Mouse (Mus musculus) mouse embryonic stem cell (cell line): ENCODE results near the gene Hoxc8.

Experiments used
- in situ Hi-C, 2 experiments: fragments of 300-500 bp; cut with MboI; formaldehyde crosslinking; loops; 1 replicate in 1 of 2; 3 replicates in 1 of 2; pipeline ENCODE4 v1.14.3; 2019 to 2020; ENCODE audit warnings: low sequenced_read_pairs in 2 of 2, low pct_unique_long_range_greater_than_20kb in 1 of 2, mixed read lengths in 1 of 2; ENCODE audit not compliant: unreplicated experiment in 1 of 2

Gene Hoxc8

DNA sequence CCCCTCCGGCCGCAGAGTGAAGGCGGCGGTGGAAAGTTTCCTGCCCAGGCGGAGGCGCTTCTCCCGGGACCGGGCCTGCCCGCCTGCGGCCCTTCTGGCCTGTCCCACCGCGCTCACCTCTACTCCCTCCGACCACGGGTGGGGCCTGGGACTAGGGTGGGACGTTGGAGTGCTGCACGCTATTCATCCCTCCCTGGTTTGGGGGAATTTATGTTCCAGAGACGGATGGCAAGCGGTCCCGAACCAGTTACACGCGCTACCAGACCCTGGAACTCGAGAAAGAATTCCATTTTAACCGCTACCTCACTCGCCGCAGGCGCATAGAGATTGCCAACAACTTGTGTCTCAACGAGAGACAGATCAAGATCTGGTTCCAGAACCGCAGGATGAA, 24.6 kb downstream of the Hoxc8 start:
- in situ Hi-C loops = loop anchor here (10.0 to 25.0 kb wide), 3 partner anchors 60 to 297 kb away; partner anchors contain the start of genes Gpr84 (in 1 of the 2) and Hoxc11 (in 1 of the 2)

DNA sequence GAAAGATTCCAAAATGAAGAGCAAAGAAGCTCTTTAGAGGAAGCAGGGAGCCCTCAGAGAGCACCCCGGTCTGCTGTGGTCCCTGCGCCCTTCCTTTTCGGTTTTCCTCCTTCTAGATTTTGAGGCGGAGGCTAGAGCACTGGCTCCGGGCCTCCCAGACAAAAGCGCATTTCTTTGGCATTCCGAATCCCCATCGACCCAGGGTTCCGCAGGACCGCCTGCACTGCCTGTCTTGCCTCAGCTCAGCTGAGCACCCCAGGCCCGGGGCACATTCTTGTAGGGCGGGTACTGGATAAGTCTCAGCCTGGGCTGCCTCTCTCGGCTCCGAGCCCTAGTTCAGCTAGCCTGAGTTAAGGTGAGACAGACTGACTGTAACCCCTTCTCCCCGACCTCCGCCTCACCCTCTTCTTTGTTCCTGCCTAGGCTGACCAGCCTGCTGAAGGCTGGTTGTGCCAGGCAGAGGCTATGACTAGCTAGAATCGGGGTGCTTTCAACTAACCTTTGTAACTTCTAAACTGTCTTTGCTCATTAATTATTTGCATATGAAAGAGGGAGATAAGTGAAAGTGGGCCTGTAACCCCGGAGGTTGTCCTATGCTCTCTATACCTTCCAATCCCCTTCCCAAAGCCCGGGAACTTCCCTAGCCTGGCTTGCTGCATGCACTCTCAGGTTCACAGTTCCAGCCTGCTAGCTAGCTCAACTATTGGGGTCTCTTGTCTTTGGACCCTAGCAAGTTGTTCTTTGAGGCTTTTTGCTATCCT, 25.2 kb downstream of the Hoxc8 start:
- in situ Hi-C loops = loop anchor here (10.0 to 25.0 kb wide), 3 partner anchors 61 to 297 kb away; partner anchors contain the start of genes Gpr84 (in 1 of the 2) and Hoxc11 (in 1 of the 2)

DNA sequence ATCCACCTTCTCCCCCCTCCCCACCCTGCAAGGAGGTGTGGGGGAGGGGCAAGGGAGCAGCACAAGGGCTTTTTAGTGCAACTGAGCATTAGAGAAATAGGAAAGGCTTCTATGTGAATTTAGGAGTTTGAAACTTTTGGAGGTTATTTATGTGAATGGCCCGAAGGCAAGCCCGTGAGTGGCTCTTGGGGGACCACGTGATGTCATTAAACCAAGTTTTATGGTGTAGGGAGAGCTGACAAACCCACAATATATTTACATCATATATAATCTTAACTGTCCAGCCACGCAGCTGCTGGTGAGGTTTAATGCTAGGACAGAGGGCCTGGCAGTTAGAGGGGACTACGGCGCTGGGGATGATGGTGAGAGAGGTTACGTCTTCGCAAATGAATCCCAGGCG, 28.2 kb downstream of the Hoxc8 start, which contains the start of gene Hoxc4:
TSS of gene Hoxc4 (plus strand) at position 299 of the 400 bp plus-strand sequence.
- in situ Hi-C loops = loop anchor here (10.0 to 25.0 kb wide), 3 partner anchors 64 to 294 kb away; partner anchors contain the start of genes Gpr84 (in 1 of the 2) and Hoxc11 (in 1 of the 2)

DNA sequence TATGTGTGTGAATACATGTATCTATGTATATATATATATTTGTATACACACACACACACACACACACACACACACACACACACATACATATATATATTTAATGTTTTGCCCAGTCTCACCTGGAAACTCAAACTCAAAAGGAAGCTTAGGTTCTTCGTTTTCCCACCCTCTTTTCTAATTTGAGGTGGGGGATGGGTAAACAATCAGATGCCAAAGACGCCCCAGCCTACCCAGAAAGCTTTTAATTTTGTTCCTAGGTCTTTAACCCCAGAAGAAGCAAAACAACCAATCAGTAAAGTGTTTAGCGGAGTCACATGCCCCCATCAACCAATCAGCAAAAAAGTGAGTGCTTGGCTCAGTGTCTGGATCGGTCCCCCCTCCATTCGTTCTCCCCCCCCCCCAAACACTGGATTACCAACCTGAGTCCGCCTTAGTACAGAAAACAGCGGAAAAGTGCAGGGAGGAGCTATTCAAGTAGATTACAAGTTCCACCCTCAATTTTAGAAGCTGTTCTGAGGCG, 30.6 kb downstream of the Hoxc8 start:
- in situ Hi-C loops = loop anchor here in 1 of 2 experiments (25.0 kb wide), 1 partner anchor 291 kb away; the partner anchor contains the start of gene Gpr84

DNA sequence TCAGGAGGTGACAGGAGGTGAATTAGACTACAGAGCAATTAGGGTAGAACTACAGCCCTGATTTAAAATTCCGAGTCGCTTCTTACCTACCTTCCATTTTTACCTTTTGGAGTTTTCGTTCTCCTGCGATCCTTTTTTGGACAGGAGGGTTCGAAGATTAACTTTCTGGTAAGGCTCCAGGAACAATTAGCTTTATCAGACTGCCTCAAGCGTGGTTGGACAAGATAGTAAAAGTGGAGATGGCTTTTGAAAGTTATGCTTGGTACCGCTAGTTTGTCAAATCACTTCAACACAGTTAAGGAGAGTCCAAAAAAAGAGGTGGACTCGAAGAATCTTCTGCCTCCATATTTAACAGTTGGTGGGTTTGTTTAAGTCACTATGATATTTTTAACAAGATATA, 31.1 kb downstream of the Hoxc8 start:
- in situ Hi-C loops = loop anchor here in 1 of 2 experiments (25.0 kb wide), 1 partner anchor 291 kb away; the partner anchor contains the start of gene Gpr84

DNA sequence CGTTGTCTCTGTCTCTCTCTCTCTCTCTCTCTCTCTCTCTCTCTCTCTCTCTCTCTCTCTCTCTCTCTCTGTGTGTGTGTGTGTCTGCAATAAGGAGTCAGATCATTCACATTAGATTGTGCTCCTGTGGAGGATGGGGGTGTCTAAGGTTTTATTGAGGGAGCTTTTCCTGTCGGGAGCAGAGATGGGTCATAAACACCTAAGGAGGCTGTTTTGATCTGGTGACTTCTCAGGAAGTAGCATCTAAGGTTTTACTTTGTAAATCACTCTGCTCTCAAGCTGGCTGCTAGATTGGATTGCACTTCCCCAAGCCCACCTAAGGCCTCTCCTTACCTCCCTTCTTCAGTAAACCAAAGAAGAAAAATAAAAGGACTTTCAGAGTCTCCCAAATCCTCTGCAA, 33.7 kb downstream of the Hoxc8 start:
- in situ Hi-C loops = loop anchor here in 1 of 2 experiments (25.0 kb wide), 1 partner anchor 288 kb away; the partner anchor contains the start of gene Gpr84

DNA sequence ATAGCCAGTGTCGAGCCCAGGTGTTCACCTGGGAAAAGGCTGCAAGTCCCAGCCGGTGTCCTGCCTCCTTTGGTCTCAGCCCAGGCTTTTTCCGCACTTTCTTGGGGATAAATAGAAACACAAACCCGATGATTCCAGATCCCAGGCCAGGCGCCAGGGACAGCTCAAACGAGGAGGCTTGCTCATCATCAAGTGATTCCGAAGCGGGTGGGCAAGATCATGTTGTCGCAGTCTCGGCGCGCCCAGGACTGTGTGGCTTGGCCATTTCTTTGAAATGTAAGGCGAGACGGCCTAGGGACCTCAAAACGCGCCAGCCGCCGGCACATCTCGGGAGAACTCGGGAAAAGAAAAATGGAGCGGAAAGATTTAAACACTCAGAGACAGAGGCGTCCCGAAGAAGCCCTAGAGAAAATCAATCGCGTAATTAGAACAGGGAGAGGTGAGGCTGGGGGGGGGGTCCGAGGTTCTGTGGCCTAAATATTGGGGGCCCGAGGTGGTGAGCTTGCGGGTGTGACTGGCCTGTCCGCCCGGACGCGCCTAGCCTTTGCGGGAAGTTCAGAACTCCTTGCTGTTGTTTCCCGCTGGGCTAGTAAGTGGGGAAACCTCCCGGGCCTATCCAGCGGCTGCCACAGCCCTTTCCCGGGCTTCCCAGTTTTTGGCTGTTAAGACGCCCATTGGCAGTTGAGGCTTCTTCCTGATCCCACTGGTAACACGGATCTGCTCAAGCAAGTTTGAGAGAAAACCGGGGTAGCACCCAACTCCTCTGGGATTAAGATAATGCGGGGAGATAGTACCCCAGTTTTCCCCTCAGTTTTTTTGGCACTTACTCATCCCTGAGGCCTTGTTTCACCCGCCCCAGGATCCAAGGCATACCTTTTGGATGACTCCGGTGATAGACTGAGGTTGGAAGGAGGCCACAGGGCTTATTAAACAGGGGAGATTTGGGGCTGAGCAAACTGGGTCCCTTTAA, 37.1 kb downstream of the Hoxc8 start:
- in situ Hi-C loops = no loop called here

DNA sequence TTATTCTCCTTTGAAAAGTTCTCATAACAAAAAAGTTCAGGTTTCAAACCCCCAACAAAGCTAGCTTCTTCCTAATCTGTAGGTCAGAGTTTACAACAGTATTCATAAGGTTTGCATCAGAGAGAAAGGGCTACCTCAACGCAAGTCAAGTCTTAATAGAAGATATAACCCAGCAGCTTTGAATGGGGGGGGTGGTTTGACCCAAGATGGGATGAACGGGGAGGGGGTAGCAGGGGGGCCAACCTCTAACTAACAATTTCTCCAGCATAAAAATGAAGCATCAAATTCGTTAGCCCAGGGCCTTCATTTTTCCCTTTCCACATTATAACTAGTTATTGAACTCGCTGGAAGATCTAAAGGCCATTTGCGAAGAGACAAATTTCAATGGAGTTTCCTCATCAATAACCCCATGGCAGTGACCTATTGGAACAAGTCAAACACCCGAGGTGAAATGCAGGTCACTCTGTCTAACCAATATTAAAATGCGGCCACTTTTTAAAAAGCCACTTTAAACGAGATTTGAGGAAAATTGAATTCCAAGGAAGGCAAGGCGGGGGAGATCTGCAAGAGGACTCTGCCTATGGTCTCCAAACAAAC, 38.6 kb downstream of the Hoxc8 start:
- in situ Hi-C loops = no loop called here

DNA sequence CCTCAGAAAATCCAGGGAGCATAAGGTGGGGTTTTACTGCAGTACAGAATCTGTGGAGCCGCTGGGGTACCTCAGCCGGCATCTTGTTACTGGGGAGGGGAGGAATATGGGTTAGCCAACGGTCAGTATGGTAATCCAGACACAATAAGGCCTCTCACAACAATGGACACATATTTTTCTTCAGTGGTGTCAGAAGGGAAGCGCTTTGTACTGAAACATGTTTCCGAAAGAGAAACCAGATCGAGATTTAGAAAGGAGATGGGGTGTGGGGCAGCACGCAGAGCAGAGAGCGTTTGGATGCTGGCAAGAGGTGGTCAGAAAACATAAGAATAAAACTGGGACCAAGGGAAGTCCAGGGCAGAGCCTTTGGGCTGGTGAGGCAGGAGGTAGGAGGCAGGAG, 39.7 kb downstream of the Hoxc8 start:
- in situ Hi-C loops = no loop called here

DNA sequence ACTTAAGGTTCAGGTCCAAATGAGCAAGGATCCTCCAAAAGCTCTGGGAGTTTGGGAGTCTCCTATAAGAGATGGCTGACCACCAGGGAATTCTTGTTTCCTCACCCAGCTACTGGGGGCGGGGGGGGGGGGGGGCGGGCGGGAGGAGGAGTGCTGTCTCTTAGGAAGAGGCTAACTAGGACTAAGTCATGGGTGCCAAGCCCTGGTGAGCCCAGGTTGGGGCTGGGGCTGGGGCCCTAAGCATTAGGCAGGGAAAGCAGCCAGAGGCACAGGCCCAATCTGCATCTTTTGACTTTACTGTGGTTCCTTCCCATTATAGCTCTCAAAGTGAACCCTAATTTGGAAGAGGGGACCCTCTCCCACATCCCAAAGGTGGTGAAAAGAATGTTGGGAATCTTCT, 41.8 kb downstream of the Hoxc8 start:
- in situ Hi-C loops = no loop called here

DNA sequence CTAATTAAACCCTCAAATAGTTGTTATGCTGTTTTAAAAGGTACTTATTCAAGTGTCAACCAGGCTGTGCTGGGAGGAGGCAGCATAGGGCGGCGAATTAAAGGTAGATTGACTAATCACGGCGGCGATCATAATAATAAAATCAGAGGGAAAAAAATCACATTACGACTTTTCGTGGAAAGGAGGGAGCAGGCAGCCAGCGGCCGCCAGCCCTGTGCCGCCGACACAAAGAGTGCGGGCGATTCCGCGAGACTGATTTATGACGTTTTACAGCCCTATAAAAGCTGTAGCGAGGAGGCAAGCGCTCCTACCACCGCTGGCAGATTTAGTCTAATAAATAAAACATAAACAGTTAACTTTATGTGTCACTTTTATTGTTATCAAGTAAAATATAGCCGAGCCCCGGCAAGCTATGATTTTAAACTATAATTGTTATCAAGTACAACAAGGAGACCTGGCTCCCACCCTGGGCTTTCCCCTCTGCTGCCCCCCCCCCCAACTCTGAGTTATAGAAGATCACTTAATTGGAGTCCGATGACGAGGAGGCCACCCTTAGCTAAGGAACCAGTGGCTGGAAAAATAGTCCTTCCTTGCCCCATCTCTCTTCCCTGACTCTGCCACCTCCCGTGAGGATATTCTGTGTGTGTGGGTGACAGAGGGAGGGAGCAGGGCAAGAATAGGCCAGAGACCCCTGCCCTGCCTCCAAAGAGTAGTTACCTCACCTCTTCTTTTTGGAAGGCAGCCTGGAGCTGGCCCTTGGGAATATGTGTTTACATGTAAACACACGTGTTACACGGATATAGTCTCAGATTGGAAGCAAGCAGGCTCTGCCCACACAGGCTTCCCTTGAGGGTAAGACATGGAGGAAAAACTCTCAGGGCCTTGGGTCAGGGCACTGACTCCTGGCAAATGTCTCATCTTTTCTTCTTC, 42.5 kb downstream of the Hoxc8 start:
- in situ Hi-C loops = no loop called here

DNA sequence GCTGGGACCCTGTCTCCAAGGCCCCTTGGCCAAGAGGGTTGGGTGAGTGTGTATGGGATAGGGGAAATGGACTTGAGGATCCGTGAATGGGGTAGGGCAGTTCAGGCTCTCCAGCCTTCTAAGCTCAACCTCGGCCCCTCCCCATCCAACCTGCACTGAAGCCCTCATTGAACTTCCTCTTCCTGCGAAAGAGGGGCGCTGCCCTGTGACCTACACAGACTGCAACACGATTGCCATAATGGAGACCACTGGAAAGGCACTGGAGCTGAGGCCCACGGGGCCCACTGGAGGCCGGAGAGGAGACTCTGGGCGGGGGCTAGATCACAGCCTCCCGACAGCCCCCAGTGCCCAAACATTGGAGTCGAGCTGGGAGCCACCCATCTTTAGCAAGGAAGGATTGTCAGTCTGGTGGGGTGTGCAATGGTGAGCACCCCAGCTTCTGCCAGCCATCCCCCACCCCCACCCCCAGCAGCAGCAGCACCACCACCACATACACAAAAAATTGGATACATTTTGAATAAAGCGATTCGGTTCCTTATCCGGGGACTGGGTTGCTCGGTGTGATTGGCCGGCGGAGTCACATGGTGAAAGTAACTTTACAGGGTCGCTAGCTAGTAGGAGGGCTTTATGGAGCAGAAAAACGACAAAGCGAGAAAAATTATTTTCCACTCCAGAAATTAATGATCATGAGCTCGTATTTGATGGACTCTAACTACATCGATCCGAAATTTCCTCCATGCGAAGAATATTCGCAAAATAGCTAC, 43.8 kb downstream of the Hoxc8 start:
- in situ Hi-C loops = no loop called here

DNA sequence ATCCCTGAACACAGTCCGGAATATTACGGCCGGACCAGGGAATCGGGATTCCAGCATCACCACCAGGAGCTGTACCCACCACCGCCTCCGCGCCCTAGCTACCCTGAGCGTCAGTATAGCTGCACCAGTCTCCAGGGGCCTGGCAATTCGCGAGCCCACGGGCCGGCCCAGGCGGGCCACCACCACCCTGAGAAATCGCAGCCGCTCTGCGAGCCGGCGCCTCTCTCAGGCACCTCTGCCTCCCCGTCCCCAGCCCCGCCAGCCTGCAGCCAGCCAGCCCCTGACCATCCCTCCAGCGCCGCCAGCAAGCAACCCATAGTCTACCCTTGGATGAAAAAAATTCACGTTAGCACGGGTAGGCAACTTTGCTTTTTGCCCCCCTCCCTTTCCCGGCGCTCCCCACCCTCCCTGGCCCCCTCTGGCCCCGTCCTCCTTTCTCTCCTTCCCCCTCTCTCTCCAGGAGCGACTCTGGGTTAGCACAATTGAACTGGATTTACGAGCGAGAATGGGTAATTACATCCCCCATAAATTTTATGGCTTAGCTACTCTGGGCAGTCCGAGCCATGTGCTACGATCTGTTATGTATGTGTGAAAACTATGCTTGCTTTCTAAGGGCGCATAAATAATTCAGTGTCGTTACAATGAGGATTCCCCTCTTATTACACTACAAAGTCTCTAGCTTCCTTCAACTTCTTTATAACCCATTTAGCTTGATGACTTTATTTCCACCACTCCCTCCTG, 44.6 kb downstream of the Hoxc8 start:
- in situ Hi-C loops = no loop called here

DNA sequence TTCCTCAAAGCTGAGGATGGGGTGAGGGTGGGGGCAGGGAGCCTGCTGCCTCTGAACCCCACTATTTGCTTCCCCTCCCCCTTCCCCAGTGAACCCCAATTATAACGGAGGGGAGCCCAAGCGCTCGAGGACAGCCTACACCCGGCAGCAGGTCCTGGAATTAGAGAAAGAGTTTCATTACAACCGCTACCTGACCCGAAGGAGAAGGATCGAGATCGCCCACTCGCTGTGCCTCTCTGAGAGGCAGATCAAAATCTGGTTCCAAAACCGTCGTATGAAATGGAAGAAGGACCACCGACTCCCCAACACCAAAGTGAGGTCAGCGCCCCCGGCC, 45.1 kb downstream of the Hoxc8 start:
- in situ Hi-C loops = no loop called here

DNA sequence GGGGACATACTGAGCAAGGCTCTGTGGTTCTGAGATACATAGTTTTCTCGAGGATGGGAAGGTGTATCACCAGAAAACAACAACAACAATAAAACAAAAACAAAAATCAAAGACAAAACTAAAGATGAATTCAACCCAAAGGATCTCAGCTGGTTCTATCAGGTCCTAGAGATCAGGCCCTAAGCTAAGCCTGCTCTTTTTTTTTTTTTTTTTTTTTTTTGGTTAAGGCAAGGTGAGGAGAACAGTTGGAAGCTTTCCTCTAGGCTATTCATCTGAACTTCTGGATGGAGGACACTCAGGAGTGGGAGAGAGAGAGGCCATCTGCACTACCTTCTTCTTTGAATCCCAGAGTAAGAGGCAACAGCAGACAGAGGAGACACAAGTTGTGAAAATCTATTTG, 47.2 kb downstream of the Hoxc8 start:
- in situ Hi-C loops = no loop called here
